Mouse (Mus musculus) ovary, adult 2 months (tissue): ENCODE data around the gene Pcsk2. TPM values are rescaled to one million over a fixed set of nuclear protein-coding genes. Genes with fewer than 3 reads are reported as not detected.

Source experiments
- polyA plus RNA-seq: library from polyadenylated mRNA; depleted of rRNA; stranded (reverse); fragments of >200 nt; gene quantifications from 2 replicates; pipeline ENCODE4 v1.2.3, GENCODE M21; 2012; rRNA removed

Pcsk2 gene
- 0.05 and 0.09 TPM in 2 replicates for polyA plus RNA-seq

GRCm38 (mm10) chr2:143545758-143546246, at the start of gene Pcsk2:
Gene Pcsk2 (plus strand): TSS chr2:143546156.

GRCm38 (mm10) chr2:143862484-143863231, 316.7 kb downstream of the Pcsk2 start, which contains the start of gene Bfsp1:
Gene Bfsp1 (minus strand): TSS chr2:143863173.

